Mouse (Mus musculus) liver, adult 2 months (tissue): ENCODE results near the gene Snrpb2.

Source experiments
- CTCF ChIP-seq: fragments of 200-500 bp; IDR thresholded peaks from 2 replicates; pipeline ENCODE4 v1.5.1; 2011; ENCODE audit warnings: low read depth, low read length, control low read depth
- POLR2A ChIP-seq: fragments of 200-500 bp; IDR thresholded peaks from 2 replicates; pipeline ENCODE4 v1.6.1; 2011; ENCODE audit warnings: low read length, control low read depth; ENCODE audit not compliant: insufficient read depth; ENCODE audit errors: extremely low read depth

DNA sequence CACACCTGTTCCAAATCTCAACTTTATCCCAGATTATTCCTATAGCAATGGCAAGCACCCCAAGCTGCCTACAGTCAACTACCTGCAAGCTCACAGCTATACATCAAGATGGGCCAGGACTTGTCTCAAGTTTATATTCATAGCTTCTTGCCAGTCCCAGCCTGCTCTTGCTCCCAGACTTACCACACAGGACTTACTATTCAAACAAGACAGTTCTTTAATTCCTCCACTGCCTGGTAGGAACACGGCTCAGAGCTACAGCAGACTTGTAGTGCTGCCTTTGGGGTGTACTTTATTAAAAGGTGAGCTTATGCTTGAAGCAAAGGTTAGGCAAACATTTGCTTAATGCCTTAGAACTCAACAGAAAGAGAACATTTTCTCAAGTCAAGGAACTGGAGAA, 34.3 kb downstream of the Snrpb2 start:
- no peak for TF ChIP-seq POLR2A
- TF ChIP-seq CTCF = no peak
